Mouse (Mus musculus) bone marrow macrophage, adult 2 months (primary cell): ENCODE results near the gene Rpl10-ps3. TPM values are rescaled to one million over a fixed set of nuclear protein-coding genes. Genes with fewer than 3 reads are reported as not detected.

Source experiments
- H3K27ac ChIP-seq: 2 replicates; pipeline ENCODE4 v1.5.1; 2012; ENCODE audit warnings: low read depth, low read length; ENCODE audit not compliant: insufficient read depth
- H3K4me1 ChIP-seq: 2 replicates; pipeline ENCODE4 v1.6.1; 2012; ENCODE audit warnings: low read length; ENCODE audit not compliant: control insufficient read depth, insufficient read depth
- H3K4me3 ChIP-seq: 2 replicates; pipeline ENCODE4 v1.5.1; 2012; ENCODE audit warnings: mild to moderate bottlenecking, low read length, moderate library complexity; ENCODE audit not compliant: insufficient read depth
- CTCF ChIP-seq: IDR thresholded peaks from 2 replicates; pipeline ENCODE4 v1.5.1; 2012; ENCODE audit warnings: low read depth, mild to moderate bottlenecking, low read length, moderate library complexity
- POLR2A ChIP-seq: IDR thresholded peaks from 2 replicates; pipeline ENCODE4 v1.6.1; 2012; ENCODE audit warnings: mild to moderate bottlenecking, low read depth, low read length, borderline replicate concordance
- polyA plus RNA-seq: library from polyadenylated mRNA; stranded (reverse); fragments of >200 nt; gene quantifications from 2 replicates; pipeline ENCODE4 v1.2.4, GENCODE M21; 2012; ENCODE audit not compliant: missing spikeins, insufficient read depth, insufficient read length

The Rpl10-ps3 gene
- polyA plus RNA-seq = 2,199 and 2,358 TPM in 2 replicates

DNA sequence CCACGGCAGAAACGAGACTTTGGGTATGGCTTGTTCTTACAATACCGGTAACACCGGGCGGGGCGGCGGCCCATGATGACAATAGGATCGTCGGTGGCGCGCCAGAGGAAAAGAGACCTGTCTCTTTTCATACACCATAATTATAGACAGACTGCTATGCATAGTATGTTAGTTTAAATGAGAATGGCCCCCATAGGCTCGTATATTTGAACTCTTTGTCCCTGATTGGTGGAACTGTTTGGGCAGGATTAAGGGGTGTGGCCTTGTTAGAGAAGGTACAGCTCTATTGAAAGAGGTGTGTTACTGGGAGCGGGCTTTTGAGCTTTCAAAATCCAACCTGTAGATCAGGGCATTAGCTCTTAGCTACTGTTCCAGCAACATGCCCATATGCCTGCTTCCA lies at the start of gene Rpl10-ps3:
Gene Rpl10-ps3, minus strand, starts transcription at position 101 of the 400 bp plus-strand sequence.
- Histone ChIP-seq H3K4me3 (no peak within 1 kb of the TSS), H3K27ac (no peak within 1 kb of the TSS), H3K4me1 (no peaks in the 10 kb centered on the region)
- TF ChIP-seq CTCF (no peak), POLR2A (no peak)

DNA sequence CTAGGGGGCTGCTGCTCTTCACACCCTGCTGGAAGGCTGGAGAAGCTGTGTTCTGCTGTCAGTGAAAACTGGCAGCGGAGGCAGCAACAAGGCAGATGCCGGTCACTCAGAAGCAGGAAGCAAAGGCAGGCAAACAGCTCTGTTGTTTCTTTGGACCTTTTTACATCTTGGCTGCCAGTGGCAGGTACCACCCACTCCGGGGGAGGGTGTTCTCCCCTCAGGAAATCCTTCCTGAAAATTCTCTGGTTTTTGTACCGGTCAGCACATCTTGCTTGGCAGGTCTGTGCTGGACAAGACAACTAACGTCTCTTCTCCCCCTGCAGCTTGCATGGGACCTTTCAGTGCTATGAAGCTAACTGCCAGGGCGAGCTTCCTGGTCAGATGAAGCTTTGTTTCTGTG lies 30.8 kb upstream of the Rpl10-ps3 start:
- Histone ChIP-seq H3K4me1 (no peaks in the 10 kb centered on the region), H3K4me3 (no peak overlapping the region), H3K27ac (no peak overlapping the region)
- TF ChIP-seq CTCF (no peak), POLR2A (no peak)

DNA sequence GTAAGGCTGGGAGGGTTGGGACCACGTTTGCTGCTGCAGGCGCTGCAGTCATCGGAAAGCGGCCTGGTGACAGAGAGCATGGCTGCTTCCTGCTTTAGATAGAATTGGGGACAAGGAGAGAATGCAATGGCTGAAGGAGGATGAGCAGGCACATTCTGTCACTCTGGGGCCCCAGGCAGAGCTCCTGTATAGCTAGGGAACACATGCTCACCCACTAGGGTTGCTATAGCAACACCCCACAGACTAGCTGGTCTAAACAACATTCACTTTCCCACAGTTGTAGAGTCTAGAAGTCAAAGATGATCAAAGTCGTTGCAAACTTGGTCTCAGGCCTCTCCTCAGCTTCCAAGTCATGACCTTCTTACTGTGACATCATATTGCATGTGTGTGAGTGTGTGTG lies 29.9 kb upstream of the Rpl10-ps3 start:
- Histone ChIP-seq H3K27ac (no peak overlapping the region), H3K4me1 (no peaks in the 10 kb centered on the region), H3K4me3 (no peak overlapping the region)
- no peak for TF ChIP-seq CTCF
- no peak for TF ChIP-seq POLR2A

DNA sequence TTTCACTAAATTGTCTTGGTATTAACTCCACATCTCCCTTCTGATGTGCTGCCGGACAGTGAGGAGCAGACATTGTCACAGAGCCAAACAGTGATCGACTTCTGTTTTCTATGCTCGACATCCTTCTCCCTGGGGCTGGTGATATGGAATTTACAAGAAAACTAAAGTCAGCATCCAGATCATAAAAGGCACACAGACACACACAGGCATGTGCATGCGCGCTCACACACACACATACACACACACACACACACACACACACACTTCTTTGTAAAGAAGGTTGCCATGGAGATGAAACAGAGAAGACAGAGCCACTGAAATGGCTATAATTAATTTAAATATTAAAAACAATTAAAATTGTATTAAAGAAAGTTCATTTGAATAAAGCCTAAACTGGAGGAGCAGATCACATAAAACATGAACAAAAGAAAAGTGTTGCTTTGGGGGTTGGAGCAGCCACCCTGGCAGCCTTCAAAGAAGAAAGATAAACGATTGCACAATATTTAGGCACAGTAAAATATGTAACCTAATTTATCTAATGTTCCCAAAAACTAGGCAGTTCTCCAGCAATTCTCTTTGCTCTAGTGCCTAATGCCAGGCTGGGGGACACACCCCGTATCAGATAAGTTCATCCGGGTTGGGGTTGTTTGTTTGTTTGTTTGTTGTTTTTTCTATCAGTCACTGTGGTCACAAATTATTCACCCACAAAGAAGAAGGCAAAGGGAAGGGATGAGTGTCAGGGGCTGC lies 24.0 kb upstream of the Rpl10-ps3 start:
- TF ChIP-seq CTCF = no peak
- TF ChIP-seq POLR2A = no peak
- H3K4me1 ChIP-seq = no peaks in the 10 kb centered on the region
- H3K27ac ChIP-seq = no peak overlapping the region
- no peak overlapping the region for H3K4me3 ChIP-seq

DNA sequence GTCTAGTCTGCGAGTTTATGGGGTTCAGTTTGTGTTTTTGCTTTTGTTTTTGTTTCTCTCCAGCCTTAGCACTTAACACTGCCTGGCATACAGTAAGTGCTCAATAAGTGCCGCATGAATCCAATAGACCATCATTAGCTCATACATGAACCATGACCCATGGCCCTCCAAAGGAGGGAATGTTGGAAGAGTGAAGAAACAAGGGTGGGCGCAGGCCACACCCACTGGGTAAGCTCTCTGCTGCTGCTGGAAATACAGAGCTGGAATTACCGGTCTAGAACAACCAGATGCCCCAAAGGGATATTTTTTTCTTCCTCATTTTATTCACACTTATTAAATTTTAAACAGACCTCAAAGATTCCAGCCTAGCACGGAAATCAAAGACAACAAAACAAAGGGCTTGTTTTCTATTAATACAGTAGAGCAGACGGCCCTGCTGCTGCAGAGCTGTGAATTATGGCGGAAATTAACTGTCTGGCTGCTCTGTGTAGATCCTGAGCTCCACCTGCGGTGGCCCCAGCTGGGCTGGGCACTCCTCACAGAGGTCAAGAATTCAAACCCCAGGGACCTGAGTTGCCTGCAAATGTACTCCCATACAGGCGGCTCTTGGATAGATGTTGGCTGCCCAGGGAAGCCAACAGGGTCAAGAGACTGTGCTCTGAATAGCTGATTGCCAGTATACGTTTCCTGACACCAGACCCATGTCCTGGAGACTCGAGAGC lies 20.5 kb upstream of the Rpl10-ps3 start:
- H3K27ac ChIP-seq = no peak overlapping the region
- H3K4me3 ChIP-seq = no peak overlapping the region
- TF ChIP-seq CTCF (no peak), POLR2A (no peak)
- no peaks in the 10 kb centered on the region for H3K4me1 ChIP-seq

DNA sequence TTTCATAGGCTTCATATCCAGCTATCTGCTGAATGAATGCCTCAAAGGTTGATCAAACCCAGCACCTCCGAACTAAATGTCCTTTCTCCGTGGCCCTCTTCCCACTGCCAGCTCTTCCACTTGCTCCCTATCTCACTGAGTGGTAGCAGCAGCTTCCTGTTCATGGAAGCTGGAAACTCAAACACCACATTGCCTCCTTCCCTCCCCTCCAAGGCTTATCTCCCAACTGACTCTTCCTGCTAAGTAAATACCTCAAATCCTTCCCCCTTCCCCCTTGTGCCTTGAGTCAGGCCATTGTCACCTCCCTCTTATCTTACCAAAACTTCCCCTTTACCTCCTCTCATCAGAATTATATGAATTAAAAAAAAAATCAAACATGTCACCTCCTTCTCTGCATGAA lies 19.2 kb upstream of the Rpl10-ps3 start:
- H3K4me3 ChIP-seq = no peak overlapping the region
- H3K27ac ChIP-seq = no peak overlapping the region
- TF ChIP-seq CTCF (no peak), POLR2A (no peak)
- H3K4me1 ChIP-seq = no peaks in the 10 kb centered on the region

DNA sequence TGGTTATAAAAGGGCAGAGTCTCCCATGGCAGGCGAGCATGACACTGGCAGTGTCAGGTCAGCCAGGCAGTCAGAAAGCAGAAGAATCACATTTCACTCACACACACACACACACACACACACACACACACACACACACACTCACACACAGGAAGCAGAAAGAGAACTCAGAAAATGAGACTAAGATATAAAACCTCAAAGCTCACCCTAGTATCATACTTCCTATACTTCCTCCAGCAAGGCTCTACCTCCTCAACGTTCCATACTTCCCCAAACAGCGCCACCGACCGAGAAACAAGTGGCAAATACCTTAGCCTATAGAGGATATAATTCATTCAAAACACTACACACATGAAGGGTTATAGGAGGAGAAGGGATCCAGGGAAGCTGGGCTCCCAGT lies 18.5 kb upstream of the Rpl10-ps3 start:
- H3K27ac ChIP-seq = no peak overlapping the region
- no peaks in the 10 kb centered on the region for H3K4me1 ChIP-seq
- no peak for TF ChIP-seq CTCF
- no peak for TF ChIP-seq POLR2A
- no peak overlapping the region for H3K4me3 ChIP-seq

DNA sequence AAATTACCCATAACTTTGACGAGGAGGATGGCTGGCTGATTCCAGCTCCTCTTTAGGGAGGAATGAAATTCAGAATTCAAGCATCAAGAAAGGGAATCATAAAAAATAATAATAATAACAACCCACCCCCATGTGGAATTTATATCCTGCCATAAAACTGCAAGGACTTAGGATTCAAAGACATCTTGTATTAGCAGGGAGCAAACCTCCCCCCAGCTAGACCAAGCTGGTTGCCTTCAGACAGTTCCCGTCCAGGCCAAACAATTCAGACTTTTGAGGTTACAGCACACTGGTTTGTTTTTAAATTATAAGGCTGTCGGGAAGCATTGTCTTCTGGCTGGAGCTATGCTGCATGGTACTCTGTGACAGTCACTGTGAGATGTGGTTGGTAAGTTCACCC lies 17.8 kb upstream of the Rpl10-ps3 start:
- Histone ChIP-seq H3K4me1 (no peaks in the 10 kb centered on the region), H3K4me3 (no peak overlapping the region), H3K27ac (no peak overlapping the region)
- no peak for TF ChIP-seq POLR2A

DNA sequence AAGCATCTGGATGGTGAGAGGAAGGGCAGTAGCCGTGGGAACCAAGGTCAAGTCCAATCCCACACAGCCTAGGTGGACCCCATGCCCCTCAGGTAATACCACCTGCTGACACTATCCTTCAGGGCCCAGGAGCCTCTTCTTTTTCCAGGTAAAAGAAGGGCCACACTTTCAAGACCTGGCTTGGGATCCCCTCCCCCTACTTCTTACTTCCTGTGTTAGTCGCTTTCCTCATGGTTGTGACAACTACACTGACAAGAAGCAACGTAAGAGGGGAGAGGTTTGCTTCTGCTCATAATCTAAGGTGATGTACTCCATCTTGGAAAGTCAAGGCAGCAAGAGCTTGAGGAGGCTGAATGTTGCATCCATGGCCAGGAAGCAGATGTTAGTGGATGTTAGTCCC lies 15.6 kb upstream of the Rpl10-ps3 start:
- TF ChIP-seq POLR2A = no peak
- TF ChIP-seq CTCF = no peak
- H3K27ac ChIP-seq = no peak overlapping the region
- H3K4me1 ChIP-seq = no peaks in the 10 kb centered on the region
- no peak overlapping the region for H3K4me3 ChIP-seq

DNA sequence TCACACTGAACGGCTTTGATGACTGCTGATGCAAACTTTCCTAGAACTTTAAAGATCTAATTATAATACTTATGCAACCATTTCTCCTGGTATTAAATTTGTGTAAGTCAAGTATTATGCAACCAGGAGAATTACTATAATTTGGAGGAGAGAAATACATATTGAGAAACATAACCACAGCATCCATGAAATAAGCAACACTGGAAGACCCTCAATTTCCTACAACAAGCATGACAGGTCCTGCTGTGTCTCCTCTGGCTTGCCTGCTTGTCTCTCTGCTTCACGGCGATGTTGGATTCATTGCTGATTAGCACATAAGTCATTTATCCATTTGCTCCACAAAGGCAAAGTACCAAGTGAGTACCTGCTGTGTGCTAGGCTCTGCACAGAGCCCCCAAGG lies 12.6 kb upstream of the Rpl10-ps3 start:
- H3K4me3 ChIP-seq = no peak overlapping the region
- no peak for TF ChIP-seq CTCF
- no peak for TF ChIP-seq POLR2A
- no peak overlapping the region for H3K27ac ChIP-seq
- no peaks in the 10 kb centered on the region for H3K4me1 ChIP-seq

DNA sequence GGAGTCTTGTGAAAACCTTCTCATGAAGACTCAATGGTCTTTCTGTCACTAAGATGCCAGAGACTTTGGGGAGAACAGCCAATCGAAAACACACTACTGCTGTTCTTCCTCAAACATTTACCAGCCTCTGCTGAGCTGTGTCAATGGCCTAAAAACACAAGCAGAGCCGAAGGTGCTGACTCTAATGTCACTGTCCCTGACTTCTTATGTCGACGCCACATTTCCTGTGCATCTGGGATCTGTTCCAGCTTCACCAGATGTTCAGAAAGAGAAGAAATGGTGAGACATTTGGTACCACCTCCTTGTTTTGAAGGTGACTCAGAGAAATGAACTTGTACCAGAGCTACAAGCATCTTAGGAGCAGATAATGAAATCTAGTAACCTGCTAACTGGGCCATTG lies 7.0 kb upstream of the Rpl10-ps3 start:
- Histone ChIP-seq H3K4me3 (no peak overlapping the region), H3K27ac (no peak overlapping the region), H3K4me1 (no peaks in the 10 kb centered on the region)
- TF ChIP-seq POLR2A = no peak
- TF ChIP-seq CTCF = no peak
